Mouse (Mus musculus): ENCODE results near the gene Prickle2. TPM values are rescaled to one million over a fixed set of nuclear protein-coding genes. Genes with fewer than 3 reads are reported as not detected.
A peak's percentile ranks its signal among the peaks of the same experiment; 100 is the strongest.

Gene Prickle2
- polyA plus RNA-seq, 1 experiment from 2014 or later: 18.1 TPM

GRCm38 (mm10) chr6:92724394-92724793, 18.4 kb upstream of the Prickle2 start:
- H3K27me3 ChIP-seq: no peaks in the 10 kb centered on the region
- ATAC-seq (no peak), DNase-seq (ENCODE audit: low read depth, low spot score) (no peak)
- in situ Hi-C loops (cut with MboI; ENCODE audit: low pct_unique_long_range_greater_than_20kb): no loop called here
- ChIA-PET CTCF (no interaction called here), POLR2A (no interaction called here)
- no peak for TF ChIP-seq CTCF (IDR thresholded peaks at IDR 0.05)

- ChIA-PET POLR2A (no interaction called here), CTCF (interaction anchor here (1.1 to 7.6 kb wide), 2 partner anchors 12 to 28 kb away, joined by 3 to 51 read pairs; no protein-coding TSS in a partner anchor)
- in situ Hi-C loops (cut with MboI; ENCODE audit: low pct_unique_long_range_greater_than_20kb): no loop called here
- TF ChIP-seq CTCF (IDR thresholded peaks at IDR 0.05): no peak
- DNase-seq (ENCODE audit: low read depth, low spot score) (no peak), ATAC-seq (no peak)
- no peaks in the 10 kb centered on the region for H3K27me3 ChIP-seq
Observed at GRCm38 (mm10) chr6:92715806-92716205, 9.9 kb upstream of the Prickle2 start.

GRCm38 (mm10) chr6:92714748-92715147, 8.8 kb upstream of the Prickle2 start:
- in situ Hi-C loops (cut with MboI; ENCODE audit: low pct_unique_long_range_greater_than_20kb): no loop called here
- no peaks in the 10 kb centered on the region for H3K27me3 ChIP-seq
- no peak for TF ChIP-seq CTCF (IDR thresholded peaks at IDR 0.05)
- ChIA-PET POLR2A (no interaction called here), CTCF (interaction anchor here (1.3 to 7.6 kb wide), 2 partner anchors 13 to 17 kb away, joined by 3 to 51 read pairs; no protein-coding TSS in a partner anchor)
- DNase-seq (ENCODE audit: low read depth, low spot score) (no peak), ATAC-seq (no peak)

GRCm38 (mm10) chr6:92708137-92708536, 2.2 kb upstream of the Prickle2 start:
- DNase-seq (ENCODE audit: low read depth, low spot score) (no peak), ATAC-seq (no peak)
- in situ Hi-C loops (cut with MboI; ENCODE audit: low pct_unique_long_range_greater_than_20kb): no loop called here
- TF ChIP-seq CTCF (IDR thresholded peaks at IDR 0.05): peak; percentile 10
- CTCF ChIA-PET: no interaction called here
- H3K27me3 ChIP-seq: no peaks in the 10 kb centered on the region
- POLR2A ChIA-PET: no interaction called here

GRCm38 (mm10) chr6:92705353-92706144, 406 bp downstream of the Prickle2 start:
- ATAC-seq: peak; percentile 3
- in situ Hi-C loops (cut with MboI; ENCODE audit: low pct_unique_long_range_greater_than_20kb): no loop called here
- CTCF ChIA-PET: interaction anchor here (0.9 to 1.4 kb wide), 3 partner anchors 15 to 23 kb away, joined by 3 to 5 read pairs (median 4); no protein-coding TSS in a partner anchor
- no peaks in the 10 kb centered on the region for H3K27me3 ChIP-seq
- no peak for DNase-seq (ENCODE audit: low read depth, low spot score)
- POLR2A ChIA-PET: interaction anchor here (1.0 kb wide), 1 partner anchor 23 kb away, joined by 4 read pairs; no protein-coding TSS in a partner anchor
- no peak for TF ChIP-seq CTCF (IDR thresholded peaks at IDR 0.05)

- H3K27me3 ChIP-seq: no peaks in the 10 kb centered on the region
- POLR2A ChIA-PET: no interaction called here
- ATAC-seq (no peak), DNase-seq (ENCODE audit: low read depth, low spot score) (no peak)
- CTCF ChIA-PET: interaction anchor here (1.4 kb wide), 2 partner anchors 16 to 22 kb away, joined by 3 read pairs; no protein-coding TSS in a partner anchor
- in situ Hi-C loops (cut with MboI; ENCODE audit: low pct_unique_long_range_greater_than_20kb): no loop called here
- TF ChIP-seq CTCF (IDR thresholded peaks at IDR 0.05): no peak
Observed at GRCm38 (mm10) chr6:92704810-92705209, 1.1 kb downstream of the Prickle2 start.

GRCm38 (mm10) chr6:92699491-92700209, 6.3 kb downstream of the Prickle2 start:
- ATAC-seq (no peak), DNase-seq (ENCODE audit: low read depth, low spot score) (no peak)
- POLR2A ChIA-PET: no interaction called here
- CTCF ChIA-PET: interaction anchor here (2.0 kb wide), 1 partner anchor 28 kb away, joined by 6 read pairs; no protein-coding TSS in a partner anchor
- H3K27me3 ChIP-seq: no peaks in the 10 kb centered on the region
- no peak for TF ChIP-seq CTCF (IDR thresholded peaks at IDR 0.05)
- in situ Hi-C loops (cut with MboI; ENCODE audit: low pct_unique_long_range_greater_than_20kb): no loop called here

GRCm38 (mm10) chr6:92697807-92698206, 8.1 kb downstream of the Prickle2 start:
- TF ChIP-seq CTCF (IDR thresholded peaks at IDR 0.05): no peak
- DNase-seq (ENCODE audit: low read depth, low spot score) (no peak), ATAC-seq (no peak)
- no peaks in the 10 kb centered on the region for H3K27me3 ChIP-seq
- in situ Hi-C loops (cut with MboI; ENCODE audit: low pct_unique_long_range_greater_than_20kb): no loop called here
- POLR2A ChIA-PET: no interaction called here
- CTCF ChIA-PET: interaction anchor here (1.4 to 1.5 kb wide), 2 partner anchors 14 to 17 kb away, joined by 3 read pairs; no protein-coding TSS in a partner anchor

GRCm38 (mm10) chr6:92687317-92687716, 18.6 kb downstream of the Prickle2 start:
- no peak for TF ChIP-seq CTCF (IDR thresholded peaks at IDR 0.05)
- ChIA-PET POLR2A (no interaction called here), CTCF (interaction anchor here (0.9 to 2.1 kb wide), 3 partner anchors 18 to 39 kb away, joined by 3 to 6 read pairs (median 4); partner anchors contain the start of gene Prickle2)
- in situ Hi-C loops (cut with MboI; ENCODE audit: low pct_unique_long_range_greater_than_20kb): no loop called here
- peak; percentile 98 for ATAC-seq
- peak; percentile 79 for DNase-seq (ENCODE audit: low read depth, low spot score)
- H3K27me3 ChIP-seq: no peaks in the 10 kb centered on the region

- CTCF ChIA-PET: interaction anchor here (1.1 to 2.1 kb wide), 2 partner anchors 9 to 11 kb away, joined by 3 to 4 read pairs; no protein-coding TSS in a partner anchor
- in situ Hi-C loops (cut with MboI; ENCODE audit: low pct_unique_long_range_greater_than_20kb): no loop called here
- DNase-seq (ENCODE audit: low read depth, low spot score) (no peak), ATAC-seq (no peak)
- TF ChIP-seq CTCF (IDR thresholded peaks at IDR 0.05): no peak
- no peaks in the 10 kb centered on the region for H3K27me3 ChIP-seq
- POLR2A ChIA-PET: no interaction called here
Observed at GRCm38 (mm10) chr6:92674394-92674925, 31.5 kb downstream of the Prickle2 start.

Data from Patski (cell line).